Mouse (Mus musculus) MEL (cell line): ENCODE results near the gene Syt17.

ENCODE experiments used
- CTCF ChIP-seq, 3 experiments: IDR thresholded peaks in 2 of 3; conservative IDR thresholded peaks in 1 of 3; 2 replicates each; pipeline ENCODE4 v1.5.1; 2011 to 2012; ENCODE audit warnings: low read length in 3 of 3, low read depth in 2 of 3, mild to moderate bottlenecking in 2 of 3, improper control_type of control experiment in 1 of 3, inconsistent platforms in 1 of 3, mixed read lengths in 1 of 3, moderate library complexity in 1 of 3; ENCODE audit not compliant: control insufficient read depth in 1 of 3, insufficient read depth in 1 of 3, poor library complexity in 1 of 3, severe bottlenecking in 1 of 3
- ELF1 ChIP-seq: IDR thresholded peaks from 2 replicates; pipeline ENCODE4 v1.6.1; 2014; ENCODE audit warnings: low read depth, mild to moderate bottlenecking, inconsistent platforms, low read length, improper control_type of control experiment, moderate library complexity
- EP300 ChIP-seq, 2 experiments: IDR thresholded peaks; 2 replicates each; pipeline ENCODE4 v1.6.1; 2011; ENCODE audit warnings: improper control_type of control experiment in 2 of 2, low read length in 2 of 2, low read depth in 1 of 2, mild to moderate bottlenecking in 1 of 2
- KAT2A ChIP-seq: conservative IDR thresholded peaks from 2 replicates; pipeline ENCODE4 v1.6.1; 2012; ENCODE audit warnings: low read depth, low read length, improper control_type of control experiment, inconsistent platforms
- MAZ ChIP-seq: IDR thresholded peaks from 2 replicates; pipeline ENCODE4 v1.6.1; 2012; ENCODE audit warnings: low read depth, mild to moderate bottlenecking, inconsistent platforms, low read length, improper control_type of control experiment
- POLR2A ChIP-seq, 2 experiments: IDR thresholded peaks; 2 replicates each; pipeline ENCODE4 v1.6.1; 2011 to 2012; ENCODE audit warnings: low read length in 2 of 2, mild to moderate bottlenecking in 2 of 2, control low read depth in 1 of 2, improper control_type of control experiment in 1 of 2, low read depth in 1 of 2, moderate library complexity in 1 of 2; ENCODE audit not compliant: control insufficient read depth in 1 of 2, insufficient read depth in 1 of 2, poor library complexity in 1 of 2
- TAL1 ChIP-seq: IDR thresholded peaks from 2 replicates; pipeline ENCODE4 v1.6.1; 2012; ENCODE audit warnings: mild to moderate bottlenecking, inconsistent platforms, low read length, moderate library complexity, mixed read lengths
- UBTF ChIP-seq: IDR thresholded peaks from 2 replicates; pipeline ENCODE4 v1.6.1; 2012; ENCODE audit warnings: low read depth, mild to moderate bottlenecking, inconsistent platforms, low read length, improper control_type of control experiment, moderate library complexity, borderline replicate concordance; ENCODE audit not compliant: insufficient read depth
- USF1 ChIP-seq: IDR thresholded peaks from 2 replicates; pipeline ENCODE4 v1.6.1; 2014; ENCODE audit warnings: low read depth, mild to moderate bottlenecking, inconsistent platforms, low read length, improper control_type of control experiment, moderate library complexity
- USF2 ChIP-seq, 2 experiments: IDR thresholded peaks; 2 replicates each; pipeline ENCODE4 v1.6.1; 2011 to 2012; ENCODE audit warnings: improper control_type of control experiment in 2 of 2, low read length in 2 of 2, borderline replicate concordance in 1 of 2, inconsistent platforms in 1 of 2, low read depth in 1 of 2, mild to moderate bottlenecking in 1 of 2; ENCODE audit not compliant: insufficient read depth in 1 of 2
- ZMIZ1 ChIP-seq: IDR thresholded peaks from 2 replicates; pipeline ENCODE4 v1.6.1; 2012; ENCODE audit warnings: low read depth, mild to moderate bottlenecking, inconsistent platforms, low read length, improper control_type of control experiment, moderate library complexity
- ZNF384 ChIP-seq: IDR thresholded peaks from 2 replicates; pipeline ENCODE4 v1.6.1; 2012; ENCODE audit warnings: low read depth, mild to moderate bottlenecking, inconsistent platforms, low read length, improper control_type of control experiment

- TF ChIP-seq EP300 (IDR thresholded peaks at IDR 0.05; ENCODE audit: low read depth in 1 of 2, low read length in 2 of 2) = no peak
- no peak for TF ChIP-seq POLR2A (IDR thresholded peaks at IDR 0.05; ENCODE audit: control insufficient read depth in 1 of 2, insufficient read depth in 1 of 2, low read depth in 1 of 2, low read length in 2 of 2, poor library complexity in 1 of 2)
- TF ChIP-seq CTCF (IDR thresholded peaks at IDR 0.05 in 2 of 3, conservative IDR thresholded peaks at IDR 0.05 in 1 of 3; ENCODE audit: control insufficient read depth in 1 of 3, insufficient read depth in 1 of 3, low read depth in 2 of 3, low read length in 3 of 3, poor library complexity in 1 of 3, severe bottlenecking in 1 of 3) = no peak
- TF ChIP-seq ELF1 = no peak
- no peak for TF ChIP-seq UBTF
- no peak for TF ChIP-seq USF1
- no peak for TF ChIP-seq ZNF384
- no peak for TF ChIP-seq TAL1
- no peak for TF ChIP-seq KAT2A
- TF ChIP-seq MAZ = no peak
- TF ChIP-seq USF2 (IDR thresholded peaks at IDR 0.05; ENCODE audit: borderline replicate concordance in 1 of 2, insufficient read depth in 1 of 2, low read depth in 1 of 2, low read length in 2 of 2) = no peak
- no peak for TF ChIP-seq ZMIZ1
Measured at GRCm38 (mm10) chr7:118494892-118495579, 47.0 kb upstream of the Syt17 start.
